Mouse (Mus musculus) G1E-ER4 (cell line): ENCODE measurements around the gene Cfap157. TPM values are rescaled to one million over a fixed set of nuclear protein-coding genes. Genes with fewer than 3 reads are reported as not detected.

Source experiments
- GATA1 ChIP-seq: IDR thresholded peaks from one replicate; pipeline ENCODE4 v1.8.0; 2012; ENCODE audit warnings: low read length, inconsistent platforms
- polyA plus RNA-seq: library from polyadenylated mRNA; stranded (reverse); fragments of >175 nt; gene quantifications from 2 replicates; pipeline ENCODE4 v1.2.3, GENCODE M21; 2012

The Cfap157 gene
- polyA plus RNA-seq, 1 experiment: not detected

DNA sequence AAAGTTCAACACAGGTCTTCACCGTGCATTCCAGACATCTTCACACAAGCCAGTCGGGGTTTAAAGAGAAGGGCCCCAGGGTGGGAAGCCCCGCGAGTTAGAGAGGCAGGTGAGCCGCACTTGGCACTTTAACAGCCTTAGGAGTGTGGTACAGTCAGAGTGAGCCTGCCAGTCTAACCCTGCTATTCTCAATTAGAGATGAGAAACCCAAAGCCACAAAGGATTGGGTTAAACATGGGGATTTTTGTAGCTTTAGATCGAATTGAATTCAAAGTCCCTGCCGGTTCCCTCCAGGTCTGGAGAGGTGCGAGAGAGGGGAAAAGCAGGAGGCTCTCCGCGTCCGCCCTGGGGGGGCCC is 43.3 kb downstream of the Cfap157 start, which contains the start of gene 6330409D20Rik:
Gene 6330409D20Rik, minus strand, starts transcription at position 101 of the 357 bp plus-strand sequence.
- no peak for TF ChIP-seq GATA1

DNA sequence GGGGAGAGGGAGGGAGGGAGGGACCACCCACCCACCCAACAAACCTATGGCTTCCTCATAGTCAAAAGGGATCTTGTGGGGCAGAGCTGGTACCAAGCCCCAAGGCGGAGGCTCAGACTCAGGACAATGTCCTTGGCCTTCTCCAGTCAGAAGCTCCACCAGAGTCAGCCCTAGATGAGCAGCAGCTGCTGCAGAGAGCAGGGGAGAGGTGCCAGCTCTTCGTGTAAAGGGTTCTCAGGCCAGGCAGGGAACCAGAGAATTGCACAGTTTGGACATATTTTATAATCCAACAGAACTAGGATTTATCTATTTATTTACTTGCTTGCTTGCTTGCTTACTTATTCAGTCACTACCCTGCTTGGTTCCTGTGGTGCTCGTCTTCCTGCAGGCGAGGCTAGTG is 44.9 kb downstream of the Cfap157 start:
- TF ChIP-seq GATA1: no peak

DNA sequence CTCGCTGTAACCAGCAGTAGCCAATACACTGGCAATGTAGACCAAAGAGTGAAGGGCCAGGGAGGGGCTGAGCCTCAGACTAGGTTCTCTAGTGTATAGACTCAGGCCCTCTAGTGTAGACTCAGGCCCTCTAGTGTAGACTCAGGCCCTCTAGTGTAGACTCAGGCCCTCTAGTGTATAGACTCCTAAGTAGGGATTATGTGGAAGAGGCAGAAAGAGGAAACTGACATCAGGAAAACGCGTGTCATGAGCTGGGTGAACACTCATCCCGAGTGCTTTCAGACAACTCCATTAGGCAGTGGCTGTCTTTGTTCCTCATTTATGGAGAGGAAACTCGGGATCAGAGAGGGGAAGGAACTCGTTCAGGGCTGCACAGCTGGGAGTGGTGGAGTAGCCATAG is 47.2 kb downstream of the Cfap157 start:
- TF ChIP-seq GATA1: no peak

DNA sequence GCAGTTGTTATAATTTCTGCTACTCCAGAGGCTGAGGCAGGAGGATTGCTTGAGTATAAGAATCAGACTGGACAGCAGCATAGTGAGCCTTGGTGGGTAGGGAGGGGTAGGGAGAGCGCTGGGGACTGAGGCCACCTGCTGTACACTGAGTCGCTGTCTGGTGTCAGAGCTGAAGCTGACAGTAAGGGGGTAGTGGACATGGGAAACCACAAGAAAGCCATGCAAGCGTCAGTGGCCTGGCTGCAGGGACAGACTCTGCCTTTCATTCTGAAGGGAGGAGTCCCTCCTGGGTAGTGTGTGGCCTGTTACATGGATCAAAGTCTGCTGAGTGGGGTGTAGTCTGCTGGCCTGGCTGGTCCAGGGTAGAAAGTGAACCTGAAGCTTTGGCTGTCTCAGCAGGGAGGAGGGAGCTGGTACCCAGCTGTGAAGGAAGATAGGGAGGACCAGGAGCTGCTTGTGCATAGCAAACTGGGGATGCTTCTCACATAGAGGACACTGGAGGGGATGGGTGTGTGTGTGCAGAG is 47.9 kb downstream of the Cfap157 start:
- TF ChIP-seq GATA1: no peak

DNA sequence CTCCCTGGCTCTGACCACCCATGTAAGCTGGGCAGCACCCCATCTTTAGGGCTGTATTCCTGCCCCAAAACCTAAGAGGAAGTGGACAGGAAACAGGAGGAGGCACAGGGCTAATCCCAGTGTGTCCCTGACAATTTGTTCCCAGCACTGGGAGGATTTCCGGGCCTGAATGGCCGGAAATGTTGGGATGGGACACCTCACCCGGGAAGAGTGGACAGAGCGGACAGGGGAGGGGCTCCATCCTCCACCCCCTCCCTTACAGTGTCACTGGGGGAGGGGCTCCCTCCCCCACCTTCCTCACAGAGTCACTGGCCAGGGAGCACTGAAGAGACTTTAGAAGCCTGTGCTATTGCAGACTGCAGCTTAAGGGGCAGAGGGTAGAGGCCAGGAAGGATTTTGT is 49.3 kb downstream of the Cfap157 start:
- no peak for TF ChIP-seq GATA1

DNA sequence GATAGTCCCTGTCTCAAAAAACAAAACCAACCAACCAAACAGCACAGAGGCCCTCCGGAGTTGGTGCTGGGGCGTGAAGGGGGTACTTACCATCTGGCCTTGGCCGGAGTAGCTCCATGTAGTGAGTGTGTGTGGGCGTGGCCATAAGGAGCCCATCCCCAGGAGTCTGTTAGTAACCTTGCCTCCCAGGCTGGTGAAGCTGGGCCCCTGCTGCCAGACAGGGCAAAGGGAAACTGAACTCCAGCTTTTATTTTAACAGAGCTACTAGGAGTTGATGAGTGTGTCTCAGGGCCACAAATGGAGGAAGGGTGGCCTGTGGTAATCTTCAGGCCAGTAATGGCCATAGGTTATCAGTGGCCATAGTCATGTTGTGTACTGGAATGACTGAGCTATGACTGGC is 49.7 kb downstream of the Cfap157 start:
- TF ChIP-seq GATA1: no peak

DNA sequence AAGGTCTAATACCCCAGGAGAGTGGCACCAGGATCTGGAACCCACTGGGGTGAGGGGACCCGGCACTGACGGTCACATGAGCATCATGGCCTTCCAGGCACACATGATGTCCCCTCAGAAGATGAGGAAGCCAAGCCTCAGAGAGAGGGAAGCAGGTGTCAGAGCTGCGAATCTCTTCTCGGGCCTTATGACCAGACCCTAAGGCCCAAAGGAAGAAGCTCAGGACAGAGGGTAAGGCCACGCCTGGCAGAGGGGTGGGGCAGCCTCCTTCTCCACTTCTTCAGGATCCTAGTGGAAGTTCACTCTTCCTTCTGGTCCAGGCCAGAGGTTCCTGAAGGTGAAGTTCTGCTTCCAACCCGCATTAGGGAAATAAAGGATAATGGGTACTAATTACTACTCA is 51.5 kb downstream of the Cfap157 start:
- no peak for TF ChIP-seq GATA1

DNA sequence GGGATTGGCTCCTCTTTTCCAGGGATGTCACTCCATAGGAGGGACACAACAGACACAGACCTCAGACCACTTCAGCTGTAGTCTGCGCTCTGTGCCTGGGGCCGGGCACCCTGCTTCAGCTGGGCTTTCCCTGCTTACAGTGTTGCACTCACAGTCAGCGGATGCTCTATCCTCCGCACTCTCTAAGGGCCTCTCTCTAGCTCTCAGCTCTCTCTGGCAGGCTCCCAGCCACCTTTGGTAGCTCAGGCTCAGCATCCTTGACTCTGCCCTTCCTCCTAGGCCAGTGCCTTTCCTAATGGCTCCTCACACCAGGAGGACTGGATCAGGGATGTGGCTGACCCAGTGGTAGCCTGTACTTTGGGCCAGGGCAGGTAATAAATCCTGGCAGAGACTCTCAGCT is 52.3 kb downstream of the Cfap157 start:
- TF ChIP-seq GATA1: no peak

DNA sequence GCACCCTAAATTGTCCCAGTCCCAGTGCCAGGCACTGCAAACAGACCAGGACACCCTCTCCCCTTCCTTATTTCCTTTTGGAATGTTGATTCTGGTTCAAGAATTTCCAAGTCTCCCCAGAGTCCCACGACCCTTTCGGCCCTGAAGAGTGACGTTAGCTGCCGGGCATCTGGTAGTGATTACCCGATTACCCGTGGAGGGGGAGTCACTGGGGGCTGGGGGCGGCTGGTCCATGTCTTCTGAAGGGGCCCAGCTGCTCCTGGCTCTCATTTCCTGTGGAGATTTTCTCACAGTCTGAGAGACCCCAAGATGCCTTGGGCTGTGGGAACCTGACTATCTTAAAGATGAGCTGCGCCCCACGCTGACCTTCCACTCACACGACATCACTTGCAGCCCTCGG is 53.4 kb downstream of the Cfap157 start:
- no peak for TF ChIP-seq GATA1

DNA sequence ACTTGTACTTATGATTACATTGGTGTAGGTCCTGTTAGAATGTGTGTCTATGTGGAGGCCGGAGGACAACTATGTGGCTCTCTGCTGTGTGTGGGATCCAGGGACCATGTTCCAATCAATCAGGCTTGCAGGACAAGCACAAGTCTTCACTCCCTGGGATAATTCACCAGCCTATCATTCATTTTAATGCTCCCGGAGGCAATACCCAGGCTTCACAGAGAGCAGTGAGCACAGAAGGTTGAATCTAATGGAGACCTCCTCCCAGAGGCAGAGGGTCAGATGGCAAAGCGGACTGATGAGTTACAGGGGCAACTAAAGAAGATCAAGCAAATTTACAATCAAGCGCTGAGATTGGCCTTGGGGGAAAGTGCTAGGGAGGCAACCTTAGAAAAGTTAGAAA is 54.7 kb downstream of the Cfap157 start:
- TF ChIP-seq GATA1: no peak

DNA sequence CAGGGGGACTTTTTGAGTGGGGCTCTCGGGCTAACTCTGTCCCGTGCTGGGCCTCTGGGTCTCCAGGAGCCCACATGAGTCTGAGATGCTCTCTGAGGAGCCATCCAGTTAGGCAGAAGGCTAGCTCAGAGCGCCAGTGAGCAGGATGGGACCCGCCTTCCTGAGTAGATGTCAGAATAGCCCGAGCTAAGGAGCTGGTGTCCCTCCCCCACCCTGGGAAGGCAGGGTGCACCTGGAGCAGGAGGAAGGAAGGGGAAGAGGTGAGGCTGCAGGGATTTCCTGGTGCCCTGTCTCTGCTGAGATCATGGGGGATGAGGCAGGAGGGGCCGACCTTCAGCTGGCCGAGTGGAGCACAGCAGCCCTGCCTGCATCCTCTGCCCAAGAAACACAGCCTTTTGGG is 55.8 kb downstream of the Cfap157 start:
- TF ChIP-seq GATA1: no peak

DNA sequence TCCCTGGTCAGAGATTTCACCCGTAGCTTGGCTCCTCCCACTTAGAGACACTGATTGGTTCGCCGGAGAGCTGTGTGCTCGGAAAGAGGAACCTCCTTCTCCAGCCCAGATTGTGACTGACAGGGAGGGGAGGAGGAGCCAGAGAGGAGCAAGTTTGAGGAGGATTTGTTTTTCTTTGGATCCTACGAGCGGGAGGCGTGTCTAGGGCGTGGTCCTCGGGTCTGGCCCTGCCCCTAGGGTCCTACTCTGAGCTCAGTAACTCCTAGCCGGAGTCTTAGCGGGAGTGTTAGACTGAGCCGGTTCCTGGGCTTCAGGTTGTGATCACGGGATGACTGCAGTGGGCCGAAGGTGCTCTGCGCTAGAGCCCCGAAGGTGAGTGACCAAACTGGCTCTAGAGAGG is 56.8 kb downstream of the Cfap157 start:
- no peak for TF ChIP-seq GATA1

Other genes with a start within 250 kb of the Cfap157 start
- gene Fam102a, start 249.1 kb downstream of the Cfap157 start, polyA plus RNA-seq: 11.4 and 12.0 TPM in 2 replicates
- 7.4 and 8.5 TPM in 2 replicates for gene Dpm2, start 213.6 kb downstream of the Cfap157 start, polyA plus RNA-seq
- gene Pip5kl1, start 209.6 kb downstream of the Cfap157 start, polyA plus RNA-seq: 0.36 TPM in 1 of 2 replicates, not detected in the other
- gene 9430097D07Rik, start 208.7 kb downstream of the Cfap157 start, polyA plus RNA-seq: not detected in 2 replicates
- gene St6galnac4, start 197.3 kb downstream of the Cfap157 start, polyA plus RNA-seq: 25.5 and 29.4 TPM in 2 replicates
- gene St6galnac6, start 184.7 kb downstream of the Cfap157 start, polyA plus RNA-seq: 47.5 and 58.6 TPM in 2 replicates
- 0.63 and 0.94 TPM in 2 replicates for gene Ak1, start 162.7 kb downstream of the Cfap157 start, polyA plus RNA-seq
- 0.31 and 0.61 TPM in 2 replicates for gene Eng, start 137.8 kb downstream of the Cfap157 start, polyA plus RNA-seq
- gene Fpgs, start 80.3 kb downstream of the Cfap157 start, polyA plus RNA-seq: 116 and 172 TPM in 2 replicates
- gene Cdk9, start 71.4 kb downstream of the Cfap157 start, polyA plus RNA-seq: 76.1 and 131 TPM in 2 replicates
- not detected in 2 replicates for gene Sh2d3c, start 63.4 kb downstream of the Cfap157 start, polyA plus RNA-seq
- not detected in 2 replicates for gene 6330409D20Rik, start 43.4 kb downstream of the Cfap157 start, polyA plus RNA-seq
- gene Tor2a, start 27.2 kb downstream of the Cfap157 start, polyA plus RNA-seq: 37.0 and 41.8 TPM in 2 replicates
- gene Ttc16, start 8.8 kb downstream of the Cfap157 start, polyA plus RNA-seq: 0.02 TPM in 1 of 2 replicates, not detected in the other
- gene Ptrh1, start 8.6 kb downstream of the Cfap157 start, polyA plus RNA-seq: 5.8 and 7.0 TPM in 2 replicates
- 2.3 and 2.6 TPM in 2 replicates for gene Stxbp1, start 62.8 kb upstream of the Cfap157 start, polyA plus RNA-seq
- gene Fam129b, start 91.7 kb upstream of the Cfap157 start, polyA plus RNA-seq: not detected in 2 replicates
- 2,198 and 2,455 TPM in 2 replicates for gene Rpl12, start 177.1 kb upstream of the Cfap157 start, polyA plus RNA-seq
- gene Lrsam1, start 177.2 kb upstream of the Cfap157 start, polyA plus RNA-seq: 9.1 TPM in 2 replicates
- 36.1 and 63.5 TPM in 2 replicates for gene Slc2a8, start 197.7 kb upstream of the Cfap157 start, polyA plus RNA-seq